Mouse (Mus musculus): Measurements from ENCODE around the gene Epb41l1.

GRCm38 (mm10) chr2:156473696-156474095 is 53.0 kb downstream of the Epb41l1 start:
- TF ChIP-seq CTCF (IDR thresholded peaks at IDR 0.05; ENCODE audit: borderline replicate concordance, extremely low read depth, insufficient read depth, insufficient read length) (no peak), POLR2A (IDR thresholded peaks at IDR 0.05; ENCODE audit: borderline replicate concordance, extremely low read depth, insufficient read depth, insufficient read length, poor library complexity, severe bottlenecking) (no peak)

All from brain, embryonic 14.5 days (tissue).